Mouse (Mus musculus) heart, postnatal 0 days (tissue): ENCODE data around the gene Slc25a53.

Experiments
- CTCF ChIP-seq: IDR thresholded peaks from 2 replicates; pipeline ENCODE4 v1.5.1; 2016; ENCODE audit warnings: antibody characterized with exemption, control low read depth, low read depth
- EP300 ChIP-seq: IDR thresholded peaks from 2 replicates; pipeline ENCODE4 v1.6.1; 2016; ENCODE audit warnings: antibody characterized with exemption, low read depth

GRCm38 (mm10) chrX:137049425-137050225, 11.5 kb upstream of the Slc25a53 start, which contains the start of gene Fam199x:
- TF ChIP-seq CTCF (peak; percentile 46), EP300 (no peak)
